Mouse (Mus musculus) olfactory bulb, adult 2 months (tissue): ENCODE measurements around the gene Itfg1. TPM values are rescaled to one million over a fixed set of nuclear protein-coding genes. Genes with fewer than 3 reads are reported as not detected.
"Not testable (repeated sequence)": the region's sequence is repeated elsewhere in the genome, so short reads cannot be mapped to it uniquely, and the experiment has no call there.

Experiments used
- H3K27ac ChIP-seq: fragments of 200-500 bp; 2 replicates; pipeline ENCODE4 v1.5.1; 2012; ENCODE audit warnings: low read depth, low read length; ENCODE audit not compliant: insufficient read depth
- H3K4me1 ChIP-seq: fragments of 200-500 bp; 2 replicates; pipeline ENCODE4 v1.6.1; 2012; ENCODE audit warnings: low read length; ENCODE audit not compliant: control insufficient read depth, insufficient read depth
- H3K4me3 ChIP-seq: fragments of 200-500 bp; 2 replicates; pipeline ENCODE4 v1.5.1; 2012; ENCODE audit warnings: mild to moderate bottlenecking, low read depth, low read length, moderate library complexity; ENCODE audit not compliant: insufficient read depth
- CTCF ChIP-seq: fragments of 200-500 bp; IDR thresholded peaks from 2 replicates; pipeline ENCODE4 v1.5.1; 2012; ENCODE audit warnings: low read depth, mild to moderate bottlenecking, low read length, moderate library complexity; ENCODE audit not compliant: insufficient read depth
- POLR2A ChIP-seq: fragments of 200-500 bp; IDR thresholded peaks from 2 replicates; pipeline ENCODE4 v1.6.1; 2012; ENCODE audit warnings: mild to moderate bottlenecking, low read depth, low read length, moderate library complexity; ENCODE audit not compliant: insufficient read depth
- WGBS: fragments of 180-500 bp; shearing (Covaris S2); methylation state at CpG from one replicate; pipeline ENCODE4 v1.1.7; 2018; 5-methylcytosine and 5-hydroxymethylcytosine counted together
- polyA plus RNA-seq: library from polyadenylated mRNA; stranded (reverse); fragments of >200 nt; gene quantifications from 2 replicates; pipeline ENCODE4 v1.2.4, GENCODE M21; 2012; ENCODE audit warnings: low replicate concordance; ENCODE audit not compliant: missing spikeins, insufficient read depth, insufficient read length

Gene Itfg1
- polyA plus RNA-seq: 149 TPM in 1 of 2 replicates, not detected in the other

GRCm38 (mm10) chr8:85840657-85841488 is at the start of gene Itfg1, which contains the start of gene Phkb:
Gene Itfg1, minus strand, starts transcription at chr8:85840921.
Gene Phkb, plus strand, starts transcription at chr8:85840959.
- WGBS: under 1% methylated on average over 54 of the region's 54 CpGs

GRCm38 (mm10) chr8:85884811-85885210 is 44.1 kb upstream of the Itfg1 start:
- WGBS: 96% methylated on average over 3 of the region's 3 CpGs
- TF ChIP-seq POLR2A (no peak), CTCF (no peak)
- no peaks in the 10 kb centered on the region for H3K4me1 ChIP-seq
- H3K27ac ChIP-seq: no peak overlapping the region
- no peak overlapping the region for H3K4me3 ChIP-seq

More at GRCm38 (mm10) chr8:85840657-85841488, at the start of gene Itfg1, which contains the start of gene Phkb:
- Histone ChIP-seq H3K27ac (peak within 1 kb of the TSS; percentile 89), H3K4me3 (peak within 1 kb of the TSS; percentile 76), H3K4me1 (no peaks in the 10 kb centered on the region)
- TF ChIP-seq CTCF: no peak
- peak; percentile 71; the same call in 1 of the 2 replicates for TF ChIP-seq POLR2A

GRCm38 (mm10) chr8:85879624-85880023 is 38.9 kb upstream of the Itfg1 start:
- Histone ChIP-seq H3K4me3 (no peak overlapping the region), H3K4me1 (no peaks in the 10 kb centered on the region), H3K27ac (no peak overlapping the region)
- WGBS: 98% methylated on average over 7 of the region's 7 CpGs
- TF ChIP-seq CTCF (no peak), POLR2A (no peak)

GRCm38 (mm10) chr8:85877976-85878375 is 37.3 kb upstream of the Itfg1 start:
- TF ChIP-seq POLR2A (no peak), CTCF (no peak)
- Histone ChIP-seq H3K4me1 (no peaks in the 10 kb centered on the region), H3K27ac (no peak overlapping the region), H3K4me3 (no peak overlapping the region)
- WGBS: 98% methylated on average over 8 of the region's 8 CpGs

DNA sequence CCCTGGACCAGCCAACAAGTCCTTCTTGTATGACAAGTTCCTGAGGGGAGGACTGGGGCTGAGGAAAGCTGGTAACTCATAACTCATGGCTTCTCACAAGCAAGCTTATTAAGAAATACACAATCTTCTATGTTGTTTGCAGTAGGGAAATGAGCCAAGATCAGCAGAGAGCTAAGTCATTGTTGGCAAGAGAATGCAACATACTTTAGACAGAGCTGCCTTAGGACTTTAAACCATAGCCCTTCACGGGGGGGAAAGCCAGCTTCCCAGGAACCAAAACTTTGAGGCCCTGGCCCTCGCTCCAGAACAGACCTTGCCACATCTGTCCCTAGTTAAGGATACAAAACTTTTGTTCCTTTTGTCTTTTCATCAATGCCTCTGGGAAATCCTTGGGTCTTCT is 30.9 kb upstream of the Itfg1 start:
- TF ChIP-seq POLR2A (no peak), CTCF (no peak)
- 52% methylated on average over 2 of the region's 2 CpGs for WGBS
- no peak overlapping the region for H3K27ac ChIP-seq

GRCm38 (mm10) chr8:85862381-85862780 is 21.7 kb upstream of the Itfg1 start:
- H3K27ac ChIP-seq: no peak overlapping the region
- H3K4me3 ChIP-seq: no peak overlapping the region
- 46% methylated on average over 1 of the region's 1 CpGs for WGBS
- H3K4me1 ChIP-seq: no peaks in the 10 kb centered on the region
- TF ChIP-seq CTCF (no peak), POLR2A (no peak)

More for the DNA sequence above, 30.9 kb upstream of the Itfg1 start:
- H3K4me1 ChIP-seq: no peaks in the 10 kb centered on the region
- no peak overlapping the region for H3K4me3 ChIP-seq

DNA sequence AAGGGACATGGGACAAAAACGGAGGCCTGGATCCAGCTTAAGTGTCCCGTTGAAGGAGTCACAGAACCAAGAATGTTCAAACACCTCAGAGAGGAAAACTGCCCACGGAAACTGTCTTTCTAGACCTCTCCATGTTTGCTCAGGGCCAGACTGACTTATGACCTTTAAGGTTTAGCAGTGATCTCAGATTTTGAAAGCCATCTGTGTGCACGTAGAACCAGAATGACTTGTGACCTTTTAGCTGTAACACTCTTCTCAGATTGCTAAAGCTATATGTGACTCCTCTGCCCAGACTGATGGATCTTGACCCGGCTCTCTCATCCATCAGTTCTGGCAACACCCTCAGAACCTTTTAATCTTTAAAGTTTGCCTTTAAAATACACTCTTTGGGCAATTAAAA is 19.9 kb upstream of the Itfg1 start:
- Histone ChIP-seq H3K27ac (no peak overlapping the region), H3K4me1 (no peaks in the 10 kb centered on the region), H3K4me3 (no peak overlapping the region)
- no peak for TF ChIP-seq POLR2A
- TF ChIP-seq CTCF: no peak
- WGBS: 91% methylated on average over 5 of the region's 5 CpGs

- not testable (repeated sequence) for H3K4me1 ChIP-seq, H3K4me3 ChIP-seq, H3K27ac ChIP-seq
- 54% methylated on average over 11 of the region's 11 CpGs for WGBS
Measured at GRCm38 (mm10) chr8:85857227-85857896, 16.6 kb upstream of the Itfg1 start.

DNA sequence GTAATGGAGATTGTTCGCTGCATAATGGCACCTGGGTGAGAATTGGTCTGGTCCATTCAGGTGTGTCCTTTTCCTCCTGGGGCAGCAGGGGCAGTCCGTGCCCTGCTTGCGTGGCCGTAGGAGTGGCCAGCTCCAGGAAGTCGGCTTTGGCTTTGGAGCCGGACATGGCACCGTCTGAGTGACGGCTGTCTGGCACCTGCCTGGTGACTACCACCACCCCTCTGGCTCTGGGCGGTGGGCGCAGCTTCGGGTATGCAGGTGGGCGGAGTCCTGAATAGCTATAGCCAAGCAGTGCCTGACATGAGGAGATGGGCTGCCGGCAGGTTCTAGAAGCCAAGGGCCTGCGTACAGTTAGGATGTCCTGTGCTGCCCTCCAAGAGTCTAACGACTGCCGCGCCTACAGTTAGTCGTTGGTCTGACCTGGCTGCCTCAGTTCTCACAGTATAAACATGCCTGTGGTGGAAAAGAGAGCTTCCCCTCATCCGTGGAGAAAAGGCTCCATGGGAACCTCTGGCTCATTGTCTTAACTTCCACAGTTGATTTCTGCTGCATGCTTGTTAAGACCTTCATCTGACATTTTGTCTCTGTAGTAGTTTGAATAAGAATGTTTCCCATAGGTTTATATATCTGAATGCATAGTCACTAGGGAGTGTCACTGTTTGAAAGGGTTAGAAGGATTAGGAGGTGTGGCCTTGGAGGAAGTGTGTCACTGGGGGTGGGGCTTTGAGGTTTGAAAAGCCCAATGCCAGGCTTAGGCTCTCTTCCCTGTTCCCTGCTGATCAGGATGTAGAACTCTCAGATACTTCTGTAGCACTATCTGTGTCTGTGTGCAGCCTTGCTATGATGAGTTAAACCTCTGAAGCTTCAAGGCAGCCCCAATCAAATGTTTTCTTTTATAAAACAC is 13.8 kb upstream of the Itfg1 start:
- Histone ChIP-seq H3K4me3 (no peak overlapping the region), H3K27ac (no peak overlapping the region), H3K4me1 (no peaks in the 10 kb centered on the region)
- TF ChIP-seq CTCF (no peak), POLR2A (no peak)
- 93% methylated on average over 19 of the region's 19 CpGs for WGBS
